Comparison of ENCODE assay signal across 9 mouse cellular contexts in the genomic region with DNA sequence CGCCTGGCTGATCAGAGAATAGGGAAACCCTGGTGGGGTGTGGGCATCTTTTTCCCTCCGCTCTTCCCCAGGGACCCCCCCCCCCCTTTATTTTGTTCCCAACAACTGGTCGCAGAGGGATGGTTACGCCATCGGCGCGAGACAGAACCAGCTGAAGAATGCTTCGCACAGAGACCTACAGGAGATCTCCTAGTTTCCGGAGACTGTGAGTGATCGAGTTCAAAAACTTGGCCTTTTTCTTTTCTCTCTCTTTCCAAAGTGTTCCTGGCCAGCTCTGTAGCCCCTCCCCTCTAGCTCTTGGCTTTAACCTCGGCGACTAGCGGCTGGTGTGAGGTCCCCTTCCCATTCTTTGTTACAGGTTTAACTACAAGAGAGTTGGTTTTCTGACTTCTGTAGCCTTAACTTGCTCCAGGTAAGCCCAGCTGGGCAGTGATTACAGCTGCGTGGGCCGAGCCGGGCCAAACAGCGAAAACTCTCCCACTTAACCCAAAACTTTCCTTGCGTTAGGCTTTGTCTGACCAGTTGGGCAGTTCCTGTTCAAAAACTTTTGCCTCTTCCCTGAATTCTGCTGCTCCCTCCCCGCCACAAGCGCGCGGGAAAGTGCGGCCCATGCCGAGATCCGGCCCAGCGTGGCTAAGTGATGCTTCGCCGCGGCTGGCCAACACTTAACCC. TPM values are rescaled to one million over a fixed set of nuclear protein-coding genes. Genes with fewer than 3 reads are reported as not detected.
A peak's percentile ranks its signal among the peaks of the same experiment; 100 is the strongest.
DNase-seq lines count a peak whose midpoint lies in the region; TF ChIP-seq lines count a peak whose summit lies in the region.
"Had no signal": no experiment of that assay in that cellular context is flagged by ENCODE, and none has a peak within 500 bp of the region (broad histone marks: within the 10 kb centered on the region; RNA-seq: fewer than 3 reads in every experiment).

No protein-coding gene starts in this region.

- peaks cover 6% of the 10 kb centered on the region; the same call in 1 of the 2 replicates for H3K4me1 ChIP-seq in embryonic fibroblast, embryonic 13.5 days (ENCODE audit: control insufficient read depth, insufficient read depth, low read length)

- DNase-seq in R1 (ENCODE audit: low read depth, low spot score): peak; percentile 23
- peak; percentile 60 to 69 for DNase-seq in heart, postnatal 10 days
- peak; percentile 56 to 74 for DNase-seq in kidney, postnatal 25 days
- peak; percentile 62 for DNase-seq in mesoderm, embryonic 11.5 days (ENCODE audit: low read depth, low spot score)
- DNase-seq in testis, postnatal 14 days (ENCODE audit: low spot score): peak; percentile 32
- no peak for DNase-seq in left cerebral cortex, adult 8-10 months (ENCODE audit: low spot score in 2 of 2)
- DNase-seq in T-cell, adult 2 months (ENCODE audit: low spot score): no peak

- peak; percentile 10 for TF ChIP-seq POLR2A in embryonic fibroblast, embryonic 13.5 days (IDR thresholded peaks at IDR 0.05; ENCODE audit: low read depth, low read length)

- H3K4me3 ChIP-seq in embryonic fibroblast, embryonic 13.5 days (ENCODE audit: insufficient read depth, low read length): peak overlapping the region; percentile 6; the same call in 1 of the 2 replicates

- H3K27ac ChIP-seq in embryonic fibroblast, embryonic 13.5 days (ENCODE audit: insufficient read depth, low read length): peak overlapping the region; percentile 51; the same call in 1 of the 2 replicates
- H3K27ac ChIP-seq: macrophage had no signal

- intact Hi-C loops in heart, postnatal 10 days (cut with DNase I): no loop called here

- no peak for TF ChIP-seq CTCF in embryonic fibroblast, embryonic 13.5 days (IDR thresholded peaks at IDR 0.05; ENCODE audit: borderline replicate concordance, insufficient read depth, low read length)

RNA-seq across cellular contexts. Expression of gene Tmem176b, which starts 10.7 kb away (rescaled TPM):
- polyA plus RNA-seq in embryonic fibroblast, embryonic 13.5 days (2011; ENCODE audit: insufficient read length, low read depth, missing spikeins): 119 and 168 TPM in 2 replicates
- 10 to 100 TPM; 72.1 to 81.8 TPM for total RNA-seq in heart, postnatal 10 days (2021)
- 10 to 100 TPM; 48.3 to 96.9 (median 67.8) TPM for total RNA-seq in left cerebral cortex, adult 8-10 months (2022)

RNA-seq across cellular contexts. Expression of gene Tmem176a, which starts 11.2 kb away (rescaled TPM):
- polyA plus RNA-seq in embryonic fibroblast, embryonic 13.5 days (2011; ENCODE audit: insufficient read length, low read depth, missing spikeins): 102 and 117 TPM in 2 replicates
- total RNA-seq in heart, postnatal 10 days (2021): 10 to 100 TPM; 22.4 to 27.5 TPM
- 10 to 100 TPM; 28.8 to 63.0 (median 40.9) TPM for total RNA-seq in left cerebral cortex, adult 8-10 months (2022)

RNA-seq across cellular contexts. Expression of gene Aoc1, which starts 20.7 kb away (rescaled TPM):
- polyA plus RNA-seq in embryonic fibroblast, embryonic 13.5 days (2011; ENCODE audit: insufficient read length, low read depth, missing spikeins): not detected in 2 replicates
- total RNA-seq in heart, postnatal 10 days (2021): not detected
- total RNA-seq in left cerebral cortex, adult 8-10 months (2022): not detected
- polyA plus RNA-seq: macrophage had no signal

Comparison
In these comparisons a context has a peak if more than half of its experiments do, and no peak if none do; other contexts are left out.
1. DNase-seq: peak in R1 (single experiment), heart, postnatal 10 days (2 of 2), kidney, postnatal 25 days (2 of 2), mesoderm, embryonic 11.5 days (single experiment) and testis, postnatal 14 days (single experiment); none in left cerebral cortex, adult 8-10 months (0 of 2) and T-cell, adult 2 months (single experiment).